Mouse (Mus musculus): Measurements from ENCODE around the gene Phrf1. TPM values are rescaled to one million over a fixed set of nuclear protein-coding genes. Genes with fewer than 3 reads are reported as not detected.
A peak's percentile ranks its signal among the peaks of the same experiment; 100 is the strongest.

Gene Phrf1
- polyA plus RNA-seq, 1 experiment from 2014 or later = 81.0 TPM

- Histone ChIP-seq H3K4me2 (no peak overlapping the region), H3K9me3 (ENCODE audit: control insufficient read depth, low read length) (no peaks in the 10 kb centered on the region), H3K36me3 (ENCODE audit: control insufficient read depth, insufficient read depth, low read length) (peaks cover 24% of the 10 kb centered on the region; the same call in 1 of the 2 replicates), H3K4me1 (replicated peaks; ENCODE audit: control insufficient read depth, insufficient read depth, low read length) (peaks cover 7% of the 10 kb centered on the region), H3K27me3 (replicated peaks; ENCODE audit: control insufficient read depth, insufficient read depth, low read length) (peaks cover 29% of the 10 kb centered on the region), H3K4me3 (ENCODE audit: low read depth, low read length) (no peak overlapping the region), H3K27ac (ENCODE audit: low read depth, low read length) (no peak overlapping the region), H3K9ac (ENCODE audit: low read depth, low read length) (no peak overlapping the region)
- peak; percentile 65 for ATAC-seq (replicated peaks; ENCODE audit: low FRiP score)
- no peak for DNase-seq (ENCODE audit: low spot score)
- WGBS = 70% methylated on average over 3 of the region's 3 CpGs
These were observed 69.5 kb downstream of the Phrf1 start for GRCm38 (mm10) chr7:141297926-141298650.

DNA sequence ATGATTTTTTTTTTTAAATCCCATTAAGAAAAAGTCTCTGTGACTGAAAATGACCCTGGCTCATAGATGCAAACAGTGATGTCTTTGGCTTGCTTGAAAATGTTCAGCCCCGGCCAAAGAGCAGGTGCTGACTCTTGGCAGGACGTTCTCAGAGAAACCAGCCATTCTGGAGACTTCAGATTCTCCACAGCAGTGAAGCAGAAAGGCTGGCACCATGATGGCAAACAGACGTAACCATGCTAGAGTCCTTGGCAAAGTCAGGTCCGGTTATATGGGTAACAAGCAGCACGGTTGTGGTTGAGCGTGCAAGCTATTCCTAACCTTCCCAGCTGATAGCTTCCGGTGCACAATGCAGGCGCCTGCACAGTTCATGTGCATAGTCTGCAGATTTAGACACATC, 70.6 kb downstream of the Phrf1 start:
- 96% methylated on average over 8 of the region's 8 CpGs for WGBS
- ATAC-seq (replicated peaks; ENCODE audit: low FRiP score) = no peak

GRCm38 (mm10) chr7:141301386-141301785, 72.8 kb downstream of the Phrf1 start:
- no peak overlapping the region for H3K27ac ChIP-seq (ENCODE audit: low read depth, low read length)
- DNase-seq (ENCODE audit: low spot score) = no peak
- H3K36me3 ChIP-seq (ENCODE audit: control insufficient read depth, insufficient read depth, low read length) = peaks cover 40% of the 10 kb centered on the region; the same call in 1 of the 2 replicates
- no peaks in the 10 kb centered on the region for H3K9me3 ChIP-seq (ENCODE audit: control insufficient read depth, low read length)
- H3K27me3 ChIP-seq (replicated peaks; ENCODE audit: control insufficient read depth, insufficient read depth, low read length) = no peaks in the 10 kb centered on the region
- H3K4me3 ChIP-seq (ENCODE audit: low read depth, low read length) = no peak overlapping the region
- no peak for ATAC-seq (replicated peaks; ENCODE audit: low FRiP score)
- no peak overlapping the region for H3K9ac ChIP-seq (ENCODE audit: low read depth, low read length)
- H3K4me2 ChIP-seq = no peak overlapping the region
- H3K4me1 ChIP-seq (replicated peaks; ENCODE audit: control insufficient read depth, insufficient read depth, low read length) = no peaks in the 10 kb centered on the region; the same call in 1 of the 2 replicates
- 94% methylated on average over 9 of the region's 9 CpGs for WGBS

More for the DNA sequence above, 70.6 kb downstream of the Phrf1 start:
- no peak overlapping the region for H3K9ac ChIP-seq (ENCODE audit: low read depth, low read length)
- H3K9me3 ChIP-seq (ENCODE audit: control insufficient read depth, low read length) = no peaks in the 10 kb centered on the region
- H3K27ac ChIP-seq (ENCODE audit: low read depth, low read length) = no peak overlapping the region
- no peak for DNase-seq (ENCODE audit: low spot score)
- peaks cover 18% of the 10 kb centered on the region for H3K27me3 ChIP-seq (replicated peaks; ENCODE audit: control insufficient read depth, insufficient read depth, low read length)
- H3K4me1 ChIP-seq (replicated peaks; ENCODE audit: control insufficient read depth, insufficient read depth, low read length) = no peaks in the 10 kb centered on the region; the same call in none of the 2 replicates
- no peak overlapping the region for H3K4me2 ChIP-seq
- no peak overlapping the region for H3K4me3 ChIP-seq (ENCODE audit: low read depth, low read length)
- peaks cover 27% of the 10 kb centered on the region; the same call in 1 of the 2 replicates for H3K36me3 ChIP-seq (ENCODE audit: control insufficient read depth, insufficient read depth, low read length)

- Histone ChIP-seq H3K4me1 (replicated peaks; ENCODE audit: control insufficient read depth, insufficient read depth, low read length) (no peaks in the 10 kb centered on the region; the same call in 1 of the 2 replicates), H3K36me3 (ENCODE audit: control insufficient read depth, insufficient read depth, low read length) (peaks cover 51% of the 10 kb centered on the region), H3K27me3 (replicated peaks; ENCODE audit: control insufficient read depth, insufficient read depth, low read length) (no peaks in the 10 kb centered on the region), H3K4me3 (ENCODE audit: low read depth, low read length) (no peak overlapping the region), H3K9me3 (ENCODE audit: control insufficient read depth, low read length) (no peaks in the 10 kb centered on the region), H3K9ac (ENCODE audit: low read depth, low read length) (no peak overlapping the region), H3K27ac (ENCODE audit: low read depth, low read length) (no peak overlapping the region), H3K4me2 (no peak overlapping the region)
- no peak for DNase-seq (ENCODE audit: low spot score)
- ATAC-seq (replicated peaks; ENCODE audit: low FRiP score) = no peak
- WGBS = 81% methylated on average over 1 of the region's 1 CpGs
These were observed 74.2 kb downstream of the Phrf1 start for GRCm38 (mm10) chr7:141302702-141303268.

GRCm38 (mm10) chr7:141304537-141304936, 76.0 kb downstream of the Phrf1 start:
- Histone ChIP-seq H3K9ac (ENCODE audit: low read depth, low read length) (no peak overlapping the region), H3K27me3 (replicated peaks; ENCODE audit: control insufficient read depth, insufficient read depth, low read length) (no peaks in the 10 kb centered on the region), H3K9me3 (ENCODE audit: control insufficient read depth, low read length) (no peaks in the 10 kb centered on the region), H3K4me1 (replicated peaks; ENCODE audit: control insufficient read depth, insufficient read depth, low read length) (no peaks in the 10 kb centered on the region), H3K4me3 (ENCODE audit: low read depth, low read length) (no peak overlapping the region), H3K36me3 (ENCODE audit: control insufficient read depth, insufficient read depth, low read length) (peaks cover 58% of the 10 kb centered on the region), H3K27ac (ENCODE audit: low read depth, low read length) (no peak overlapping the region), H3K4me2 (no peak overlapping the region)
- 89% methylated on average over 4 of the region's 4 CpGs for WGBS
- DNase-seq (ENCODE audit: low spot score) = no peak
- ATAC-seq (replicated peaks; ENCODE audit: low FRiP score) = no peak

MicroRNAs within 50 kb of the gene (microRNA counts, 519-probe panel; counts per million panel counts)
- microRNA mmu-miR-210 = 6,029 counts per million, percentile 67 among the panel's probes with 10 or more counts

Small RNA genes lying within 50 kb of the gene (microRNA-seq; reads per million reads assigned to microRNA genes)
- 1,423 reads per million, percentile 77 among the genes with 10 or more reads in this experiment for gene Mir210 (ENCODE audit: borderline number of aligned reads)

Other genes starting within 250 kb of the Phrf1 start
- 45.0 and 47.5 TPM in 2 replicates for gene Ifitm3, start 218.0 kb upstream of the Phrf1 start, polyA plus RNA-seq (2014; fragmentation: Nextera tagmentation; extraction: Ambion mirVana)
- gene Ifitm6, start 210.9 kb upstream of the Phrf1 start, polyA plus RNA-seq (2014; fragmentation: Nextera tagmentation; extraction: Ambion mirVana) = 0.90 and 0.97 TPM in 2 replicates
- gene Gm17387, start 199.7 kb upstream of the Phrf1 start, polyA plus RNA-seq (2014; fragmentation: Nextera tagmentation; extraction: Ambion mirVana) = not detected in 2 replicates
- gene B4galnt4, start 167.7 kb upstream of the Phrf1 start, polyA plus RNA-seq (2014; fragmentation: Nextera tagmentation; extraction: Ambion mirVana) = 3.4 and 4.7 TPM in 2 replicates
- gene Pkp3, start 150.6 kb upstream of the Phrf1 start, polyA plus RNA-seq (2014; fragmentation: Nextera tagmentation; extraction: Ambion mirVana) = 1.9 and 2.7 TPM in 2 replicates
- 21.4 and 23.5 TPM in 2 replicates for gene Sigirr, start 128.2 kb upstream of the Phrf1 start, polyA plus RNA-seq (2014; fragmentation: Nextera tagmentation; extraction: Ambion mirVana)
- 0.09 and 0.41 TPM in 2 replicates for gene Ano9, start 111.0 kb upstream of the Phrf1 start, polyA plus RNA-seq (2014; fragmentation: Nextera tagmentation; extraction: Ambion mirVana)
- gene Ptdss2, start 106.4 kb upstream of the Phrf1 start, polyA plus RNA-seq (2014; fragmentation: Nextera tagmentation; extraction: Ambion mirVana) = 134 and 147 TPM in 2 replicates
- 91.2 and 93.7 TPM in 2 replicates for gene Rnh1, start 55.9 kb upstream of the Phrf1 start, polyA plus RNA-seq (2014; fragmentation: Nextera tagmentation; extraction: Ambion mirVana)
- 112 and 118 TPM in 2 replicates for gene Hras, start 34.8 kb upstream of the Phrf1 start, polyA plus RNA-seq (2014; fragmentation: Nextera tagmentation; extraction: Ambion mirVana)
- gene Lrrc56, start 34.6 kb upstream of the Phrf1 start, polyA plus RNA-seq (2014; fragmentation: Nextera tagmentation; extraction: Ambion mirVana) = 20.8 and 20.9 TPM in 2 replicates
- gene Lmntd2, start 14.7 kb upstream of the Phrf1 start, polyA plus RNA-seq (2014; fragmentation: Nextera tagmentation; extraction: Ambion mirVana) = 1.8 and 2.6 TPM in 2 replicates
- 35.1 TPM in 2 replicates for gene Rassf7, start 12.9 kb upstream of the Phrf1 start, polyA plus RNA-seq (2014; fragmentation: Nextera tagmentation; extraction: Ambion mirVana)
- gene Irf7, start 37.7 kb downstream of the Phrf1 start, polyA plus RNA-seq (2014; fragmentation: Nextera tagmentation; extraction: Ambion mirVana) = 4.0 and 4.1 TPM in 2 replicates
- gene Cdhr5, start 48.0 kb downstream of the Phrf1 start, polyA plus RNA-seq (2014; fragmentation: Nextera tagmentation; extraction: Ambion mirVana) = 0.44 and 0.53 TPM in 2 replicates
- 1.2 and 1.6 TPM in 2 replicates for gene Sct, start 50.3 kb downstream of the Phrf1 start, polyA plus RNA-seq (2014; fragmentation: Nextera tagmentation; extraction: Ambion mirVana)
- gene Drd4, start 63.2 kb downstream of the Phrf1 start, polyA plus RNA-seq (2014; fragmentation: Nextera tagmentation; extraction: Ambion mirVana) = 0.16 and 0.17 TPM in 2 replicates
- 48.6 and 54.0 TPM in 2 replicates for gene Deaf1, start 98.9 kb downstream of the Phrf1 start, polyA plus RNA-seq (2014; fragmentation: Nextera tagmentation; extraction: Ambion mirVana)
- 22.2 and 27.4 TPM in 2 replicates for gene Tmem80, start 99.0 kb downstream of the Phrf1 start, polyA plus RNA-seq (2014; fragmentation: Nextera tagmentation; extraction: Ambion mirVana)
- 5.4 and 7.7 TPM in 2 replicates for gene Eps8l2, start 110.1 kb downstream of the Phrf1 start, polyA plus RNA-seq (2014; fragmentation: Nextera tagmentation; extraction: Ambion mirVana)
- gene Taldo1, start 163.4 kb downstream of the Phrf1 start, polyA plus RNA-seq (2014; fragmentation: Nextera tagmentation; extraction: Ambion mirVana) = 442 and 472 TPM in 2 replicates
- 35.0 and 41.6 TPM in 2 replicates for gene Gatd1, start 185.4 kb downstream of the Phrf1 start, polyA plus RNA-seq (2014; fragmentation: Nextera tagmentation; extraction: Ambion mirVana)
- gene Cend1, start 200.7 kb downstream of the Phrf1 start, polyA plus RNA-seq (2014; fragmentation: Nextera tagmentation; extraction: Ambion mirVana) = 0.16 and 0.27 TPM in 2 replicates
- 36.9 and 39.4 TPM in 2 replicates for gene Slc25a22, start 209.1 kb downstream of the Phrf1 start, polyA plus RNA-seq (2014; fragmentation: Nextera tagmentation; extraction: Ambion mirVana)
- gene Pidd1, start 215.2 kb downstream of the Phrf1 start, polyA plus RNA-seq (2014; fragmentation: Nextera tagmentation; extraction: Ambion mirVana) = 22.5 and 22.7 TPM in 2 replicates
- 1,652 and 1,836 TPM in 2 replicates for gene Rplp2, start 218.6 kb downstream of the Phrf1 start, polyA plus RNA-seq (2014; fragmentation: Nextera tagmentation; extraction: Ambion mirVana)
- 23.4 and 23.7 TPM in 2 replicates for gene Pnpla2, start 226.4 kb downstream of the Phrf1 start, polyA plus RNA-seq (2014; fragmentation: Nextera tagmentation; extraction: Ambion mirVana)
- gene Cracr2b, start 232.3 kb downstream of the Phrf1 start, polyA plus RNA-seq (2014; fragmentation: Nextera tagmentation; extraction: Ambion mirVana) = 4.3 and 7.2 TPM in 2 replicates
- gene Cd151, start 238.6 kb downstream of the Phrf1 start, polyA plus RNA-seq (2014; fragmentation: Nextera tagmentation; extraction: Ambion mirVana) = 20.6 and 22.3 TPM in 2 replicates
- 95.3 and 104 TPM in 2 replicates for gene Polr2l, start 246.3 kb downstream of the Phrf1 start, polyA plus RNA-seq (2014; fragmentation: Nextera tagmentation; extraction: Ambion mirVana)
- gene Tspan4, start 246.5 kb downstream of the Phrf1 start, polyA plus RNA-seq (2014; fragmentation: Nextera tagmentation; extraction: Ambion mirVana) = 77.9 and 78.2 TPM in 2 replicates

Data from liver, embryonic 11.5 days (tissue).